Mouse (Mus musculus) right cerebral cortex, postnatal 25 days (tissue): ENCODE data around the gene Fbxw2.
"Not testable (repeated sequence)": the region's sequence is repeated elsewhere in the genome, so short reads cannot be mapped to it uniquely, and the experiment has no call there.

ENCODE experiments used
- DNase-seq: peaks from one replicate; pipeline ENCODE4 v3.0.0; 2022

Fbxw2 gene

DNA sequence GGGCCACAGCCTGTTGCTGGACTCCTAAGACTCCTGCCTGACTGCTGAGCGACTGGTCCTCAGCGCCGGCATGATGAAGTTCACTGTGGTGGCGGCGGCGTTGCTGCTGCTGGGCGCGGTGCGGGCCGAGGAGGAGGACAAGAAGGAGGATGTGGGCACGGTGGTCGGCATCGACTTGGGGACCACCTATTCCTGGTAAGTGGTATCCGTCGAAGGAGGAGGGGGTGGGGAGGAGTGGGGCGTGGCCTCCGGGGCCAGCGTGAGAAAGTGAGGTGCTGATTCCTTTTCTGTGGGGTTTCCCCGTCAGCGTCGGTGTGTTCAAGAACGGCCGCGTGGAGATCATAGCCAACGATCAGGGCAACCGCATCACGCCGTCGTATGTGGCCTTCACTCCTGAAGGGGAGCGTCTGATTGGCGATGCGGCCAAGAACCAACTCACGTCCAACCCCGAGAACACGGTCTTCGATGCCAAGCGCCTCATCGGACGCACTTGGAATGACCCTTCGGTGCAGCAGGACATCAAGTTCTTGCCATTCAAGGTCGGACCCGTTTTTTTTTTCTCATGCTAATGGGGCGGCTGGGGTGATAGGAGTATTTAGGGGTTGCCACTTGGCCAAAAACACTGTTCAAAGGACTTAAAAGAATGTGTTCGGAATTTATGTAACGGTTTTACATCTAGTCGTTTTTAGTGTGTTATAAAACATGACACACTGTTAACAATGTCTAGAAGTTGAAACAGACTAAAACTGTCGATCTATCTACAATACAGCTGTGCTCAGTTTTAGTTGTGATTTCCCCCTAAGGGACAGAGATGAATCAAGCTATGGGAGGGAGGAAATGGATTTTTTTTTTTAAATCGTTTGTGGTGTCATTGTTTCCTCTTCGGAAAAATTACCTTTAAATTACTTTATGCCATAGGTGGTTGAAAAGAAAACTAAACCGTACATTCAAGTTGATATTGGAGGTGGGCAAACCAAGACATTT is 53.6 kb downstream of the Fbxw2 start:
- DNase-seq, result no peak

DNA sequence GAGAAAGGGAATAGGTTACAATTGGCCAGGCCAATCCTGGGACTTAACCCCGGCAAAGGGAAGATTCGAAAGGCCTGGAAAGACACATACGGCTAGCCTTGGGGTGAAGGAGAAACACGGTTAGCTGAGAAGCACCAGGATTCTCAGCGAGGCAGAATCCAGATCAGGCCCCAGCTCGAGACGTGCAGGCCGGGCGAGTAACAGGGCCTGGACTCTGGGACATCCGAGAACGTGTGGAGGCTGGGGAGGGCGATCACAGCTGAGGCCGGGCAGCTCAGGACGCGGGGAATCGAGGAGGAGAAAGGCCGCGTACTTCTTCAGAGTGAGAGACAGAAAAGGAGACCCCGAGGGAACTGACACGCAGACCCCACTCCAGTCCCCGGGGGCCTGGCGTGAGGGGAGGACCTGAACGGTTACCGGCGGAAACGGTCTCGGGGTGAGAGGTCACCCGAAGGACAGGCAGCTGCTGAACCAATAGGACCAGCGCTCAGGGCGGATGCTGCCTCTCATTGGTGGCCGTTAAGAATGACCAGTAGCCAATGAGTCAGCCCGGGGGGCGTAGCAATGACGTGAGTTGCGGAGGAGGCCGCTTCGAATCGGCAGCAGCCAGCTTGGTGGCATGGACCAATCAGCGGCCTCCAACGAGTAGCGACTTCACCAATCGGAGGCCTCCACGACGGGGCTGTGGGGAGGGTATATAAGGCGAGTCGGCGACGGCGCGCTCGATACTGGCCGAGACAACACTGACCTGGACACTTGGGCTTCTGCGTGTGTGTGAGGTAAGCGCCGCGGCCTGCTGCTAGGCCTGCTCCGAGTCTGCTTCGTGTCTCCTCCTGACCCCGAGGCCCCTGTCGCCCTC is 54.5 kb downstream of the Fbxw2 start, which contains the start of gene Hspa5:
TSS of gene Hspa5 (plus strand) at position 603 of the 859 bp plus-strand sequence.
- peak; percentile 100 for DNase-seq

- no peak for DNase-seq
Measured at GRCm38 (mm10) chr2:34770951-34771350, 55.2 kb downstream of the Fbxw2 start.

DNA sequence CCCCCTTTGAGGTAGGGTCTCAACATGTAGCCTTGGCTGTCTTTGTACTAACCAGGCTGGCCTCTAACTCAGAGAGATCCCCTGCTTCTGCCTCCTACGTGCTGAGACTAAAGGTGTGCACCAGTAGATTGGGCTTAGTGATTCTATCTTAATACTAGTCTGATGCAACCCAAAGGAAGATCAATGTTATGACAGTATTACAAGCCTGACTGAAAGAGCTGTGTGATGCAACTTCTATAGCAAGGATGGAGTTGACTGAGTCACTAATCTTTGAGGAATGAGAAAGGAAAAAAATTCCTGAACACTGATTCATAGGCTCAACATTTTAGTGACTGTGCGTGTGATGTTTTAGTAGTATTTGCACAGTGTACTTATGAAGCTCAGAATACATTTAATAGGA is 56.1 kb downstream of the Fbxw2 start:
- DNase-seq, result no peak

GRCm38 (mm10) chr2:34764801-34765200 is 61.3 kb downstream of the Fbxw2 start:
- no peak for DNase-seq

DNA sequence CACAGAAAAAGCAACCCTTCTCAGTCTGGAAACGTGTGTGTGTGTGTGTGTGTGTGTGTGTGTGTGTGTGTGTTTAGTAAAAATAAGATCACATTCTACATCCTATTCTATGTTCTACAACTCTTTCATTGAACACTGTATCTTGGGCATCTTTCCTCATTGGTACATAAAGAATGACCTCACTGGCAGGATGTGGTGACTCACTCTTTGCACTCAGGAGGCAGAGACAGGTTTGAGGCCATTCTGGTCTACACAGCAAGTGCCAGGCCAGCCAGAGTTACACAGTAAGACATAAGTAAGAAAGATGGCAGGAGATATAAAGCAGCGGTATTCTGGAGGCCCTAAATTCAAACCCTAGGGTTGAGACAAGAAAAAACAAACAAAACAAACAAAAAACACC is 63.2 kb downstream of the Fbxw2 start:
- DNase-seq, result no peak

DNA sequence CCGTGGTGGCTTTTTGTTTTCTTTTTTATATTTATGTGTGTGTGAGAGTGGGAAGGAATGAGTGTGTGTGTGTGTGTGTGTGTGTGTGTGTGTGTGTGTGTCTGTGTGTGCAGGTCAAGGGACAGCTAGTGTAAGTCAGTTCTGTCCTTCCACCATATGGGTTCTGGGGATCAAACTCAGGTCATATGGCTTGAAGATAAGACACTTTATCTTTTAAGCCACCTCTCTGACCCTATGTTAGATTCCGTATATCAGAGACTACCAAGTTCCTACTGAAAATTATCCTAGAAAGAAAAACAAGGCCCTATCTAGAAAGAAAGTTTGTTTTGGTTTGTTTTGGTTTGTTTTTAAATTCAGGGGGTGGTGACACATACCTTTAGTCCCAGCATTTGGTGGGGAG is 63.9 kb downstream of the Fbxw2 start:
- DNase-seq, result no peak

DNA sequence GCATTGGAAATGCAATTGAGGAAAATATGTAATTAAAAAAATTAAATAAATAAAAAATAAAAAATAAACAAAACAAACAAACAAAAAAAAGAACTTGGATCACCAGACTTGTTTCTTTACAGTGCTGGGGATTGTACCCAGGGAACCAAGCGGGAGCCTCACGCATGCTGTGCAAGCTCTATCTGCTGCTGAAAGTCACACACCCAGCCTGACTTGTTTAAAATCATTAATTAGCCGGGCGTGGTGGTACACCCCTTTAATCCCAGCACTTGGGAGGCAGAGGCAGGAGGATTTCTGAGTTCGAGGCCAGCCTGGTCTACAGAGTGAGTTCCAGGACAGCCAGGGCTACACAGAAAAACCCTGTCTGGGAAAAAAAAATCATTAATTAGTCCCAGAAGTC is 64.8 kb downstream of the Fbxw2 start:
- not testable (repeated sequence) for DNase-seq

DNA sequence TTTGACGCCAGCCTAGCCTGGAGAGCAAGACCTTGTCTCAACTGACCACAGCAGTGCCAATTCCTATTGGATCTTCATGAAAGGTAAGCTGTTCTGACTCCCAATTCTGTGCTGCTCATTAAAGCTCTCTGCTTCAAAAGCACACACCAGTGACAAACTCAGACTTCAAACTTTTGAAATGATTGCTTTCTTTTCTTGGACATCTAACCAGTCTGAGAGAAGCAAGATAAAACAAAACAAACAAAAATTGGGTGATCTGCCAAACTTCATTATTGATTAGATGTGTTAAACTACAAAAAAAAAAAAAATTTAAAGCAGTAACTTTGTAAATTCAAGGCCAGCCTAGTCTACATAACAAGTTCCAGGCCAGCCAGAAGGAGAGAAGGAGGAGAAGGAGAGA is 68.8 kb downstream of the Fbxw2 start:
- DNase-seq, result no peak

GRCm38 (mm10) chr2:34754551-34755358 is 71.4 kb downstream of the Fbxw2 start, which contains the start of gene Gapvd1:
TSS of gene Gapvd1 (minus strand) at chr2:34755232.
- no peak for DNase-seq
